16 mouse cellular contexts compared by ENCODE assay signal in the genomic region with DNA sequence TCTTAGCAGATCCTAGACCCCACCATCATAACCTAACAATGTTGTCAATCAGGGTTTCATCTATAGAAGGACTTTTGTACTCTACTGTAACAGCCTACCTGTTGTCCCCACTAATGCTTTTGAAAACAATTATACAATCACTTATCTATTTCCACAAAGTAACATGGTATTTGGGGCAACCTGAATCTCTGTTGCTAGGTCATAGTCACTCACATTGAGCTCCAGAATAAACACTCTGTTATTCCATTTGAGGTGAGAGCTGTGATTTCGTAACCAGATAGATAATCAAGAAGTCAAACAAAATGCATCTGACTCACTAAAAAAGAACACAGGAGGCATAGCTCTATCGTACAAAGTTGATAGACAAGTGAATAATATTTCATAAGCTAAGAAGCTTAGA.
"Had no signal": no experiment of that assay in that cellular context is flagged by ENCODE, and none has a peak within 500 bp of the region (broad histone marks: within the 10 kb centered on the region; RNA-seq: fewer than 3 reads in every experiment).

No protein-coding gene starts in this region.

- H3K4me2 ChIP-seq: neural tube, embryonic 13.5 days; neural tube, embryonic 15.5 days; stomach, embryonic 15.5 days had no signal

- H3K4me1 ChIP-seq: stomach, embryonic 15.5 days had no signal

- H3K9me3 ChIP-seq: neural tube, embryonic 13.5 days; neural tube, embryonic 15.5 days; stomach, embryonic 15.5 days had no signal

- H3K27me3 ChIP-seq: neural tube, embryonic 13.5 days; neural tube, embryonic 15.5 days; stomach, embryonic 15.5 days had no signal

- H3K9ac ChIP-seq: neural tube, embryonic 13.5 days; neural tube, embryonic 15.5 days; stomach, embryonic 15.5 days had no signal

- H3K36me3 ChIP-seq: neural tube, embryonic 13.5 days; neural tube, embryonic 15.5 days; stomach, embryonic 15.5 days had no signal

- H3K27ac ChIP-seq: neural tube, embryonic 13.5 days; neural tube, embryonic 15.5 days; stomach, embryonic 15.5 days; stomach, postnatal 0 days had no signal

- H3K4me3 ChIP-seq: neural tube, embryonic 13.5 days; neural tube, embryonic 15.5 days; stomach, embryonic 15.5 days had no signal

- DNase-seq: retina, postnatal 1 day; right cerebral cortex, adult 18-20 months; right cerebral cortex, postnatal 14 days; right cerebral cortex, postnatal 25 days; right cerebral cortex, postnatal 4 days; spleen, adult 18-20 months; thymus, adult 18-20 months; thymus, adult 2 months; thymus, postnatal 14 days; thymus, postnatal 25 days; thymus, postnatal 36 days; thymus, postnatal 4 days had no signal
